Mouse (Mus musculus) heart, postnatal 4 days (tissue): ENCODE measurements around the gene Zfp248. TPM values are rescaled to one million over a fixed set of nuclear protein-coding genes. Genes with fewer than 3 reads are reported as not detected.

Source experiments
- microRNA-seq, 2 experiments: library from miRNA; unstranded; fragments of <30 nt; microRNA quantifications; one replicate each; pipeline ENCODE4 v1.2.0; 2021 to 2022
- total RNA-seq, 2 experiments: library from RNA; stranded (reverse); gene quantifications; 2 replicates each; pipeline ENCODE4 v1.2.3; 2021

Zfp248 gene
- total RNA-seq, 2 experiments from 2014 or later, result 3.7 TPM

Small RNA genes within 50 kb of the gene (microRNA-seq; reads per million reads assigned to microRNA genes)
- 0 reads per million in 2 experiments for gene Gm25953

Other genes with a start within 250 kb of the Zfp248 start
- 10 to 100 TPM; 19.9 to 23.6 TPM for gene Bms1, start 36.1 kb downstream of the Zfp248 start, total RNA-seq
- gene Zfp9, start 23.8 kb upstream of the Zfp248 start, total RNA-seq, result 1 to 10 TPM; 8.2 to 8.6 TPM
- 1 to 10 TPM; 3.2 to 3.5 TPM for gene Ankrd26, start 106.7 kb upstream of the Zfp248 start, total RNA-seq